Mouse (Mus musculus): ENCODE data around the gene Egfl7.

DNA sequence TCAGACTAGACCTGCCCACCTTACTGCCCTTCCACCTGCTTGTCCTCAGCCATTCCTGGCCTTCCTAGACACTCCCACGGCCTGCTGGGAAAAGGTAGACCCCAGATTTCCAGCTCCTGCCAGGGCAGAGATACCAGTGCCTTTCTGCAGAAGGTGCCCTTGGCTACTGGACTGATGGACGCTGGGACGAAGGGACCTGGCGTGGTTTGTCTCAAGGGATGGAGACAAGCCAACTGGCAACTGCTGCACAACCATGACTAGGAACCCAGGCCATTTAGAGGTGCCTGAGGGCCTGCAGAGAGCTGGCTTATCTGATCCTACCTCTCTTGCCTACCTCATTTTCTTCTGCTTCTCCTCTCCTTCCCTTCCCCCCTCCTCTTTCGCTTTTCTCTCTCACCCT is 35.1 kb downstream of the Egfl7 start:
- TF ChIP-seq CTCF (IDR thresholded peaks at IDR 0.05; ENCODE audit: control insufficient read depth, insufficient read depth, insufficient replicate concordance, low read depth, low read length) (no peak), POLR2A (IDR thresholded peaks at IDR 0.05; ENCODE audit: control insufficient read depth, low read depth, low read length) (no peak)
